ENCODE assay signal across 8 mouse cellular contexts in genomic region chr1:71531653-71532052, GRCm38 (mm10). TPM values are rescaled to one million over a fixed set of nuclear protein-coding genes. Genes with fewer than 3 reads are reported as not detected.
DNase-seq lines count a peak whose midpoint lies in the region; ATAC-seq and TF ChIP-seq lines count a peak whose summit lies in the region.

No protein-coding gene starts in this region.

- TF ChIP-seq POLR2A in small intestine, adult 2 months (IDR thresholded peaks at IDR 0.05; ENCODE audit: low read depth, low read length): no peak

- no peaks in the 10 kb centered on the region for H3K9me3 ChIP-seq in hindbrain, embryonic 10.5 days
- no peaks in the 10 kb centered on the region for H3K9me3 ChIP-seq in hindbrain, embryonic 12.5 days (replicated peaks)
- no peaks in the 10 kb centered on the region for H3K9me3 ChIP-seq in embryonic facial prominence, embryonic 14.5 days (ENCODE audit: control insufficient read depth, low read length)
- H3K9me3 ChIP-seq in limb, embryonic 10.5 days (replicated peaks): no peaks in the 10 kb centered on the region

- no peak overlapping the region for H3K4me2 ChIP-seq in hindbrain, embryonic 12.5 days (replicated peaks)
- no peak overlapping the region for H3K4me2 ChIP-seq in embryonic facial prominence, embryonic 14.5 days (ENCODE audit: low read depth, low read length)

- no peaks in the 10 kb centered on the region for H3K36me3 ChIP-seq in hindbrain, embryonic 10.5 days
- H3K36me3 ChIP-seq in hindbrain, embryonic 12.5 days: no peaks in the 10 kb centered on the region
- H3K36me3 ChIP-seq in embryonic facial prominence, embryonic 14.5 days (ENCODE audit: control insufficient read depth, insufficient read depth, low read length): no peaks in the 10 kb centered on the region
- no peaks in the 10 kb centered on the region for H3K36me3 ChIP-seq in limb, embryonic 10.5 days
- no peaks in the 10 kb centered on the region for H3K36me3 ChIP-seq in small intestine, adult 2 months (ENCODE audit: control insufficient read depth, insufficient read depth, low read length)

- peak; percentile 38 for DNase-seq in hindbrain, embryonic 10.5 days (ENCODE audit: low spot score)
- peak; percentile 3 to 10 for DNase-seq in B cell, adult 2 months
- DNase-seq in R1 (ENCODE audit: low read depth, low spot score): peak; percentile 95
- peak; percentile 65 for DNase-seq in embryonic facial prominence, embryonic 14.5 days (ENCODE audit: low spot score)
- peak; percentile 61 for DNase-seq in limb, embryonic 10.5 days (ENCODE audit: low spot score)
- DNase-seq in layer of hippocampus, adult 9-11 months: no peak

- 21% methylated on average over 7 of the region's 7 CpGs for WGBS in hindbrain, embryonic 10.5 days
- WGBS in hindbrain, embryonic 12.5 days: 23% methylated on average over 7 of the region's 7 CpGs
- 25% methylated on average over 7 of the region's 7 CpGs for WGBS in embryonic facial prominence, embryonic 14.5 days
- 17% methylated on average over 7 of the region's 7 CpGs for WGBS in limb, embryonic 10.5 days
- 21% methylated on average over 7 of the region's 7 CpGs for WGBS in small intestine, adult 2 months

- ATAC-seq in hindbrain, embryonic 12.5 days (ENCODE audit: low FRiP score): no peak
- no peak for ATAC-seq in embryonic facial prominence, embryonic 14.5 days (ENCODE audit: low read depth)

- H3K27ac ChIP-seq in hindbrain, embryonic 10.5 days: no peak overlapping the region
- H3K27ac ChIP-seq in hindbrain, embryonic 12.5 days: no peak overlapping the region
- H3K27ac ChIP-seq in embryonic facial prominence, embryonic 14.5 days (replicated peaks; ENCODE audit: low read depth, low read length): no peak overlapping the region
- no peak overlapping the region for H3K27ac ChIP-seq in limb, embryonic 10.5 days
- H3K27ac ChIP-seq in small intestine, adult 2 months (ENCODE audit: insufficient read depth, low read depth, low read length): no peak overlapping the region

- no peaks in the 10 kb centered on the region for H3K27me3 ChIP-seq in hindbrain, embryonic 10.5 days (ENCODE audit: insufficient read depth, poor library complexity, severe bottlenecking)
- H3K27me3 ChIP-seq in hindbrain, embryonic 12.5 days: no peaks in the 10 kb centered on the region
- no peaks in the 10 kb centered on the region for H3K27me3 ChIP-seq in embryonic facial prominence, embryonic 14.5 days (replicated peaks; ENCODE audit: control insufficient read depth, insufficient read depth, low read length)
- no peaks in the 10 kb centered on the region for H3K27me3 ChIP-seq in limb, embryonic 10.5 days (ENCODE audit: low read depth, poor library complexity, severe bottlenecking)
- no peaks in the 10 kb centered on the region for H3K27me3 ChIP-seq in small intestine, adult 2 months (ENCODE audit: control insufficient read depth, insufficient read depth, low read length)

- H3K4me3 ChIP-seq in hindbrain, embryonic 10.5 days: no peak overlapping the region
- H3K4me3 ChIP-seq in hindbrain, embryonic 12.5 days: no peak overlapping the region
- H3K4me3 ChIP-seq in embryonic facial prominence, embryonic 14.5 days (ENCODE audit: low read depth, low read length): no peak overlapping the region
- H3K4me3 ChIP-seq in limb, embryonic 10.5 days: no peak overlapping the region
- no peak overlapping the region for H3K4me3 ChIP-seq in small intestine, adult 2 months (ENCODE audit: low read depth, low read length)

- H3K4me1 ChIP-seq in hindbrain, embryonic 10.5 days (replicated peaks): no peaks in the 10 kb centered on the region
- no peaks in the 10 kb centered on the region for H3K4me1 ChIP-seq in hindbrain, embryonic 12.5 days
- peaks cover 3% of the 10 kb centered on the region; the same call in 1 of the 2 replicates for H3K4me1 ChIP-seq in embryonic facial prominence, embryonic 14.5 days (ENCODE audit: control insufficient read depth, insufficient read depth, low read length)
- peaks cover 5% of the 10 kb centered on the region; the same call in 1 of the 2 replicates for H3K4me1 ChIP-seq in limb, embryonic 10.5 days
- H3K4me1 ChIP-seq in small intestine, adult 2 months (ENCODE audit: control insufficient read depth, insufficient read depth, insufficient read length, low read length): 0 out of 2 replicates have a peak, but pooled peaks cover 2% of the 10 kb centered on the region

- no peak overlapping the region for H3K9ac ChIP-seq in hindbrain, embryonic 12.5 days
- no peak overlapping the region for H3K9ac ChIP-seq in embryonic facial prominence, embryonic 14.5 days (ENCODE audit: low read depth, low read length)

- peak; percentile 60; the same call in 1 of the 2 replicates for TF ChIP-seq CTCF in small intestine, adult 2 months (IDR thresholded peaks at IDR 0.05; ENCODE audit: extremely low read depth, insufficient read length, insufficient replicate concordance, low read depth, low read length)

RNA-seq across cellular contexts. Expression of gene Atic, which starts 25.3 kb away (rescaled TPM):
- 46.0 and 63.4 TPM in 2 replicates for polyA plus RNA-seq in hindbrain, embryonic 10.5 days (2016; fragmentation: Nextera tagmentation; extraction: Ambion mirVana)
- polyA plus RNA-seq in hindbrain, embryonic 12.5 days (2016; fragmentation: Nextera tagmentation; extraction: Ambion mirVana): 39.0 TPM in 2 replicates
- polyA plus RNA-seq in embryonic facial prominence, embryonic 14.5 days (2014; fragmentation: Nextera tagmentation; extraction: Ambion mirVana): 53.8 and 62.9 TPM in 2 replicates
- 78.5 and 91.1 TPM in 2 replicates for polyA plus RNA-seq in limb, embryonic 10.5 days (2016; fragmentation: Nextera tagmentation; extraction: Ambion mirVana)
- 10.0 and 13.9 TPM in 2 replicates for polyA plus RNA-seq in small intestine, adult 2 months (2012; rRNA removed)
